Mouse (Mus musculus) midbrain, embryonic 10.5 days (tissue): ENCODE data around the gene Tmem132c. TPM values are rescaled to one million over a fixed set of nuclear protein-coding genes. Genes with fewer than 3 reads are reported as not detected.

Experiments used
- DNase-seq: peaks from one replicate; pipeline ENCODE4 v3.0.0-alpha.2; 2017; ENCODE audit warnings: low spot score
- H3K27ac ChIP-seq: fragments of 300-500 bp; sonication (generic); replicated peaks from 2 replicates; pipeline ENCODE4 v1.5.1; 2016; ENCODE audit warnings: mild to moderate bottlenecking
- H3K27me3 ChIP-seq: fragments of 300-500 bp; sonication (generic); 2 replicates; pipeline ENCODE4 v1.6.1; 2016; ENCODE audit warnings: low read depth, mild to moderate bottlenecking; ENCODE audit not compliant: poor library complexity, severe bottlenecking
- H3K36me3 ChIP-seq: fragments of 300-500 bp; sonication (generic); 2 replicates; pipeline ENCODE4 v1.6.1; 2016; ENCODE audit warnings: mild to moderate bottlenecking, moderate library complexity
- H3K4me1 ChIP-seq: fragments of 300-500 bp; sonication (generic); 2 replicates; pipeline ENCODE4 v1.6.1; 2016
- H3K4me3 ChIP-seq: fragments of 300-500 bp; sonication (generic); 2 replicates; pipeline ENCODE4 v1.5.1; 2016; ENCODE audit warnings: mild to moderate bottlenecking, moderate library complexity
- H3K9me3 ChIP-seq: fragments of 300-500 bp; sonication (generic); replicated peaks from 2 replicates; pipeline ENCODE4 v1.6.1; 2016; ENCODE audit warnings: mild to moderate bottlenecking
- WGBS: fragments of 180-500 bp; shearing (Covaris S2); methylation state at CpG from one replicate; pipeline ENCODE4 v1.1.7; 2016; 5-methylcytosine and 5-hydroxymethylcytosine counted together
- polyA plus RNA-seq: library from polyadenylated mRNA; unstranded; fragments of >200 nt; fragmentation: Nextera tagmentation; extraction: Ambion mirVana; gene quantifications from 2 replicates; pipeline ENCODE4 v1.2.1, GENCODE M21; 2016

Gene Tmem132c
- polyA plus RNA-seq, 1 experiment from 2014 or later: 34.0 TPM

DNA sequence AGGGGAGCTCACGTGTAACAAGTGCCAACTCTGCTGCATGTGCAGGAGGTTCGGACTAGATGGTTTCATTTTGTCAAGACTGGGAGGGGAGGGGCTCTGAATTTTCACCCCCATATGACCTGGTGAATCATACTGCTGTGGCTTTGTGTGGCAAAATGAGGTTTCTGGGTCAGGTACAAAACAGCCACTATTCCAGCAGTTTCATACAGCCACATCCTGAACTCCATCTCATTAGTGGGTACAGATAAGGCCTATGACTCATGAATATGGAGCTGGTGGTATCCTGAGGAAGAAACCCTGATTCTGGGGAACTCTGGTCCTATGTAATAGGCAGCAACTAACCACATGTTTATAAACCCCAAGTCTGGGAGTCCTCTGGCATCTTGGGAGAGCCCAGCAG lies 295.9 kb downstream of the Tmem132c start:
- Histone ChIP-seq H3K4me1 (no peaks in the 10 kb centered on the region), H3K27me3 (no peaks in the 10 kb centered on the region), H3K27ac (no peak overlapping the region), H3K36me3 (peaks cover 12% of the 10 kb centered on the region), H3K9me3 (no peaks in the 10 kb centered on the region), H3K4me3 (no peak overlapping the region)
- no peak for DNase-seq
- WGBS: 89% methylated on average over 2 of the region's 2 CpGs

DNA sequence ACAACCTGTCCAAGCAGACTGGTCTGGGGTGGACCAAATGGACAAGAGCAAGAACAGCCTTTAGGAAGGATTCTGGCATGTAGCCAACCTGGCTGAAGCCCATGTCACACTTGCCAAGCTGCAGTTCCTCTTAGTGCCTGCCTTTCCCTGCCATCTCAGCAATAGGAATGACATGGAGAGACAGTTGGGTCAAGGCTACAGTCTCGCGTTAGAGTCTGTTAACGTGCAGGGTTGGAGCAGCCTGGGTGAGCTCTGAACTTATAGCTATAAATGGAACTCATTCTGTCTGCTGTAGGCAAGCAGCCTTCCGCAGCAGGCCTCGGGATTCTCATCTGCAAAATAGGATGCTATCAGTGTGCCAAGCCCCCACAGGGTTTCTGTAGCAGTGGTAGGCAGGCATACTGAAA lies 305.0 kb downstream of the Tmem132c start:
- WGBS: 94% methylated on average over 5 of the region's 5 CpGs
- H3K27me3 ChIP-seq: no peaks in the 10 kb centered on the region
- DNase-seq: no peak
- no peaks in the 10 kb centered on the region for H3K4me1 ChIP-seq
- H3K27ac ChIP-seq: no peak overlapping the region
- no peak overlapping the region for H3K4me3 ChIP-seq
- no peaks in the 10 kb centered on the region for H3K9me3 ChIP-seq
- H3K36me3 ChIP-seq: peaks cover 7% of the 10 kb centered on the region

DNA sequence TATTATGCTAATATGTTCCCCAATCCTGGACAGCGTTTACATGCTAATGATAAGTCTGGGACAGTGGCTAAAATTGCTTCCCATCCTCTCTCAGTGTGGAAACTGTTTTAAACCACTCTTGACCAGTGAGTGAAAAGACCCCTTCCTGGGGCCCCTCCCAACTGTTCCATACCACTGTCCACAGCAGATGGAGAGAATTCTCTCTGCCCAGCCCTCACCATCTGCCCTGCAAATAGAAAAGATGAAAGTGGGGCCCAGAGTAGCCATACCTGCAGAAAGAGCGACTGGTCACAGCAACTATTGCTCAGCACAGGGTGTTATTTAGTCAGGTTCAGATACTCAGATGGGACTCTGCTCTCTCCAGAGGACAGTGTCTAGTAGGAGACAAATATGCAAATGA lies 306.5 kb downstream of the Tmem132c start:
- Histone ChIP-seq H3K4me1 (no peaks in the 10 kb centered on the region), H3K4me3 (no peak overlapping the region), H3K36me3 (peaks cover 19% of the 10 kb centered on the region), H3K27ac (no peak overlapping the region), H3K9me3 (no peaks in the 10 kb centered on the region), H3K27me3 (no peaks in the 10 kb centered on the region)
- DNase-seq: no peak
- WGBS: 88% methylated on average over 2 of the region's 2 CpGs

DNA sequence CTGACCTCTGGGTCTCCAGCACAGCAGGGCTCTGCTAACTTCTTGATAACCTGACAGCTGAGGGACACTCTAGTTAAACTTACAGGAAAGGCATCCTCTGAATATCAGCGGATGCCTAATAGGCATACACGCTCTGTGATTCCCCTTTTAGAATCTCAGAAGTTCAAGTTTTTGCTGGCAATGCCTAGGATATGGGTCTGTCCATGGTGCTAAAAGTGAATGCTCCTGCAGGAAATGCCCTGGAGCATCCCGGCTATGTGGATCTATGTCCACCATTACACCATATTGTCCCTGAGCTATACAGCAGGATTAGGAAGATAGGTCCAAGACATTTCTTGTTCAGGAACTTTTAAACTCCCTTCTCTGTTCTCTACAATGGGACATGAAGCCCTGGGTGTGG lies 319.5 kb downstream of the Tmem132c start:
- no peaks in the 10 kb centered on the region for H3K27me3 ChIP-seq
- 89% methylated on average over 3 of the region's 3 CpGs for WGBS

DNA sequence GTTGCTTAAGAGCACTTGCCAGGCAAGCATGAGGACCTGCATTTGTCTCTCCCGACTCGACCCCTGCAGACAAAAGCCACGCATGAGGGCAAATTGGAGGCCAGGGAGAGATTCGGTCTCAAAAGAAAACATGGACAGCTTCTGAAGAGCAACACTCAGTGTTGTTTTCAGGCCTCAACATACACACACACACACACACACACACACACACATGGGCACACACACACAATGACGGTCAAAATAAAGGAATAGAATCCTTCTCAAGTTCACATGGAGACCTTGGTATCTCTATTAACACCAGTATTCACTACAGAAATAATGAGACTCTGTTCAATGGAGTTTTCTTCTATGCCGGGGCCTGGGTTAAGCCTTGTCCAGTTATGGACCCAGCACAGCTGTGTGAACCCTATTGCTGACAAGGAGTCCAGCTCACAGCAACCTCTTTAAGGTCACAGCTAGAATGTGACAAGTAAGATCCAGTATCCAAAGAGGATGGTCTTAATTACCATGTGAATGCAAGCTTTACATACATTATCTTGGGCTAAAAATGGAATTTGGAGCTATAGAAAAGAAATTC lies 325.6 kb downstream of the Tmem132c start:
- Histone ChIP-seq H3K9me3 (no peaks in the 10 kb centered on the region), H3K4me1 (peaks cover 39% of the 10 kb centered on the region), H3K4me3 (no peak overlapping the region), H3K27me3 (no peaks in the 10 kb centered on the region), H3K27ac (peak overlapping the region; percentile 80), H3K36me3 (peaks cover 27% of the 10 kb centered on the region)
- peak; percentile 44 for DNase-seq
- 57% methylated on average over 6 of the region's 6 CpGs for WGBS

More for the DNA sequence above, 319.5 kb downstream of the Tmem132c start:
- Histone ChIP-seq H3K4me3 (no peak overlapping the region), H3K27ac (no peak overlapping the region), H3K36me3 (peaks cover 49% of the 10 kb centered on the region), H3K9me3 (0 out of 2 replicates have a peak, but pooled peaks cover 2% of the 10 kb centered on the region), H3K4me1 (peaks cover 11% of the 10 kb centered on the region)
- DNase-seq: no peak

DNA sequence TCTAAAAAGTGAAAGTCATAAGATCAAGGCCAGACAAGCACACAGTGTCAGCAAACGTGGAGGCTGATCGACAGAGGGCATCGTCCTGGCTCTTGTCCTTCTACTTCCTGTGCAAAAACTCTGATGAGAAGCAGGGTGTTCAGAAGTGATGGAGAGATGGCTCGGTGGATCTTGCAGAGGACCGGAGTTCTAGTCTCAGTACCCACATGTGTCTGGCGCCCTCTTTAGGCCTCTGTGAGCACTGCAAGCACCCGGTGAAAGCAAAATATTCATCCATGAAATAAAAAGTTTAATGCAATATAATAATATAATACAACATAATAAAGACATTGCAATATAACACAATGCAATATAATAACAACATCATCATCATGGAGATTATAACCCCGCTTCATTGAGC lies 335.8 kb downstream of the Tmem132c start:
- Histone ChIP-seq H3K27me3 (no peaks in the 10 kb centered on the region), H3K36me3 (no peaks in the 10 kb centered on the region), H3K27ac (no peak overlapping the region), H3K4me3 (no peak overlapping the region), H3K9me3 (no peaks in the 10 kb centered on the region), H3K4me1 (peaks cover 11% of the 10 kb centered on the region; the same call in 1 of the 2 replicates)
- WGBS: 59% methylated on average over 8 of the region's 8 CpGs
- peak; percentile 22 for DNase-seq

DNA sequence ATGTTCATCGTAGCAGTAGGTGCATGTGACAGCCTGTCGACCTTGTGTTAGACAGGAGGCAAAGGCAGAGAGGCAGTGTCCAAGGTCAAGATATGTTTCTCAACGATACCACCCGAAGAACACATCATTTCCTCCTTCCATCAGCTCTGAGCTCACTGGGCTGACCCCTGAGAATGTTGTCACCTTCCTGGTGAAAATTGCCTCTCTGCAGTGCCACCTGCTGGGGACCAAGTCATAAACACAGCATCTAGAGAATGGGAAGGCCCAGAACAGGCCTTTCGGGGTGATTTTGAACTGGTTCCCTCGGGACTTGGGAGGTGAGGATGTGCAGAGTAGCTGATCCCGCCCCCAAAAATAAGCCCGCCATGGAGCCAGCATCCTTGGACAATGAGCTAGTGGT lies 342.1 kb downstream of the Tmem132c start:
- Histone ChIP-seq H3K4me1 (peaks cover 5% of the 10 kb centered on the region; the same call in 1 of the 2 replicates), H3K27me3 (no peaks in the 10 kb centered on the region), H3K36me3 (peaks cover 5% of the 10 kb centered on the region; the same call in 1 of the 2 replicates), H3K27ac (no peak overlapping the region), H3K9me3 (0 out of 2 replicates have a peak, but pooled peaks cover 5% of the 10 kb centered on the region), H3K4me3 (no peak overlapping the region)
- WGBS: 84% methylated on average over 8 of the region's 8 CpGs
- DNase-seq: no peak

DNA sequence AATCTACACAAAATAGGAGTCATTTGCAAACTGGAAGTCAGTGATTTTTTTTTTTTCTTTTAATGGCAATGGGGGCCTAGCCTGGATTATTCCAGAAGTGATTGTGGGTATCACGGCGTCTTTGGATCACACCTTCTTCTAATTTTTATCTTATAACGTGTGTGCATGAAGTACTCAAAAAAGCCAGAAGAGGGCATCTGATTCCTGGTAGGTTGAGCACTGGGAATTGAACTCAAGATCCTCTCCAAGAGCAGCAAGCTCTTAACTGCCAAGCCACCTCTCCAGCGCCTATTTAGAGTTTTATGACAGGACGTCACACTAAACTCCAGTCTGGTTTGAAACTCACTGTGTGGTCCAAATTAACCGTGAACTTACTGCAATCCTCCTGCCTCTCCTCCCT lies 346.2 kb downstream of the Tmem132c start:
- WGBS: 79% methylated on average over 6 of the region's 6 CpGs
- H3K27me3 ChIP-seq: no peaks in the 10 kb centered on the region
- 0 out of 2 replicates have a peak, but pooled peaks cover 5% of the 10 kb centered on the region for H3K9me3 ChIP-seq
- no peak overlapping the region for H3K27ac ChIP-seq
- DNase-seq: no peak
- peaks cover 33% of the 10 kb centered on the region for H3K36me3 ChIP-seq
- no peak overlapping the region for H3K4me3 ChIP-seq
- H3K4me1 ChIP-seq: no peaks in the 10 kb centered on the region

DNA sequence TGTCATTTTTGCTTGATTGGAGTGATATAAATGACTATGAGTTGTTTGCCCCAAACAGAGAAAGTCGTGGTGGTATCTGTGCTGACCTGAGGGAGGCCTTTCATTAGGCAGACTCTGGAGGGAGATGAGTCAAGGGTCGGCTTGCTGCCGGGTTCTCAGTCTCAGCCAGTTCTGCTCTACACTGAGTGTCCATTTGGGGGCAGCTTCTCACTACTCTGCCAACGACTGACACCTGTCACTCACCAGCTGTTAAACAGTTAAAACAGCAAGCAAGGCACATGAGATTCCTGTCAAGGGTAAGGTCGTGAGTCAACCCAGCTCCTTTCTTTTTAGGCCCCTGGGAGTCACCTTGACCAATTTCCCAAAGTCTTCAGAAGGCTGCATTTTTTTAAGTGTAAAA lies 350.8 kb downstream of the Tmem132c start:
- peaks cover 73% of the 10 kb centered on the region for H3K36me3 ChIP-seq
- WGBS: 67% methylated on average over 5 of the region's 5 CpGs
- no peak for DNase-seq

DNA sequence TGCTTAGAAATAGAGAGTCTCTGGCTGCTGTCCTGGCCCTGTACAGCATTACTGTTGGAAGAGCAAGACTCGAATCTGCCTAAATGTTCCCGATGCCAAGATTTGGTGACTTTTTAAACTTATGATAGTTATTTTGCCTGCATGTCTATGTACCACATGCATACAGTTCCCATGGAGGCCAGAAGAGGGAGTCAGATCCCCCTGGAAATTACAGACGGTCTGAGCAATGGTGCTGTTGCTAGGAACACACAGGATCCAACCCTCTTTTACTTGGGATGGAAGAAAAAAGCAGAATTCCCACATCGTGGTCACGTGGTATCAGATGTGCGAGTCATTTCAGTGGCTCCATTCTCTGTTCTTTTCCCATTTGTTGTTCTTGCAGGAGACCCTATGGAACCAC lies 351.2 kb downstream of the Tmem132c start:
- H3K4me3 ChIP-seq: no peak overlapping the region
- H3K4me1 ChIP-seq: no peaks in the 10 kb centered on the region
- no peaks in the 10 kb centered on the region for H3K9me3 ChIP-seq
- no peak for DNase-seq
- H3K36me3 ChIP-seq: peaks cover 78% of the 10 kb centered on the region
- no peak overlapping the region for H3K27ac ChIP-seq
- no peaks in the 10 kb centered on the region for H3K27me3 ChIP-seq
- WGBS: 83% methylated on average over 6 of the region's 6 CpGs

More for the DNA sequence above, 350.8 kb downstream of the Tmem132c start:
- H3K4me3 ChIP-seq: no peak overlapping the region
- no peak overlapping the region for H3K27ac ChIP-seq
- no peaks in the 10 kb centered on the region for H3K27me3 ChIP-seq
- no peaks in the 10 kb centered on the region for H3K4me1 ChIP-seq
- no peaks in the 10 kb centered on the region for H3K9me3 ChIP-seq

DNA sequence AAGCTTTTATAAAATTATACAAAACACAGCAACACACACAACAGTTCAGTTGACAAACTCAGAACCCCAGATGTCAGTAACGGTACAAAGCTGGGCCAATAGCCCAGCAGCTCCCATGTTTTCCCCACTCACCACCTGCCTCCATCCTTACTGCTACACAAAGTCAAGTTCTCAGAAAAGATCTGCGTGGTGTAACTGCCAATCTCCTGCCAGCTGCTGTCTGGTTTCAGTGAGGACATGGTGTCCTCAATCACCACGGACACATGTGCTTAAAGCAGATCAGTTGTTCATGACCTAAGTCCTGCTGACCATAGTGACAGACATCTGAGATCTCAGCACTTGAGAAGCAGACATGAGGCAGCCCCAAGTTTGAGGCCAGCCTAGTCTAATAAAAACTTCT lies 354.1 kb downstream of the Tmem132c start:
- WGBS: 94% methylated on average over 3 of the region's 3 CpGs
- Histone ChIP-seq H3K27ac (no peak overlapping the region), H3K36me3 (peaks cover 96% of the 10 kb centered on the region), H3K9me3 (no peaks in the 10 kb centered on the region), H3K27me3 (no peaks in the 10 kb centered on the region), H3K4me1 (no peaks in the 10 kb centered on the region), H3K4me3 (no peak overlapping the region)
- DNase-seq: no peak

DNA sequence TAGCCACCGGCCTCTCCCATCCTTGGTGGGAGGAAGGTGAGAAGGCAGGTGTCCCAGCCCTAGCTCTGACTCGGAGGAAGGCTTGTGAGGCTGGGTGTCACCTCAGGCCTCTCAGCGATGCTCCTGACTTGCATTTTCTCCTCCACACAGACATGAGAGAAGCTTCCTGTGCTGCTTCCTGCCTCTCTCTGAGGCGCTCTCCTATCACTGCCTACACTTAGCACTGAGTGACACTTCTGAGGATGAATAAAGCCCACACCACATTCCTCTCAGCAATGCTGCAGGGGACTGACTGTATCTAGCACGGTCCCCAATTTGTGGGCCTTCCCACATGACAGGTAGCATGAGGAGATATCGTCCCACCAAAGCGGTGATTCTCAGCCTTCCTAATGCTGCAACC lies 355.3 kb downstream of the Tmem132c start:
- H3K9me3 ChIP-seq: no peaks in the 10 kb centered on the region
- DNase-seq: no peak
- no peak overlapping the region for H3K4me3 ChIP-seq
- no peak overlapping the region for H3K27ac ChIP-seq
- H3K4me1 ChIP-seq: no peaks in the 10 kb centered on the region
- H3K36me3 ChIP-seq: peaks cover 99% of the 10 kb centered on the region
- 92% methylated on average over 7 of the region's 7 CpGs for whole genome bisulfite sequencing
- H3K27me3 ChIP-seq: no peaks in the 10 kb centered on the region

DNA sequence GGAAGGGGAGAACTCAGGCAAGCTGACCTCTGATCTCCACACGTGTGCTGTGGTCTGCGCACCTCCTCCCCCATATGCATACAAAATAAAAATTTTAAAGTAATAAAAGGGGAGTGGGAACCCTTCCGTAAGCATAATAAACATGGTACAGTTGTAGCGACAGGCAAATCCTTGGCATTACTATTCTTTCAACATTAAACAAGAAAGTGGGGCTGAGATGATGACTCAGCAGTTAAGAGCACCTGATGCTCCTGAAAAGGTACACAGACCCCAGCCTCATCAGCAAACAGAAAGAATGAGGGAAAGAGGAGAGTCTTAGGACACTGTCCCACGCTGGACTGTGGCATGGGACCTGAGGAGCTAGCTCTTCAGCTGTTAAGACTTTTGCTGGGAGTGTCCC lies 361.4 kb downstream of the Tmem132c start:
- H3K36me3 ChIP-seq: peaks cover 99% of the 10 kb centered on the region
- no peak overlapping the region for H3K4me3 ChIP-seq
- 93% methylated on average over 5 of the region's 5 CpGs for WGBS
- H3K4me1 ChIP-seq: no peaks in the 10 kb centered on the region
- no peak for DNase-seq
- no peaks in the 10 kb centered on the region for H3K27me3 ChIP-seq
- H3K27ac ChIP-seq: no peak overlapping the region
- H3K9me3 ChIP-seq: no peaks in the 10 kb centered on the region
